Mouse (Mus musculus) gastrocnemius, adult 18-20 months (tissue): ENCODE measurements around the gene Ets1. TPM values are rescaled to one million over a fixed set of nuclear protein-coding genes. Genes with fewer than 3 reads are reported as not detected.

Experiments
- DNase-seq: peaks from one replicate; pipeline ENCODE4 v3.0.0; 2021; ENCODE audit warnings: low spot score
- total RNA-seq, 2 experiments: library from RNA; stranded (reverse); gene quantifications; 2 replicates each; pipeline ENCODE4 v1.2.3; 2021

Gene Ets1
- total RNA-seq, 2 experiments from 2014 or later: 6.8 to 15.2 TPM

- no peak for DNase-seq
Observed at GRCm38 (mm10) chr9:32760649-32761157, 124.7 kb downstream of the Ets1 start.

GRCm38 (mm10) chr9:32761326-32761725 lies 125.3 kb downstream of the Ets1 start:
- no peak for DNase-seq

GRCm38 (mm10) chr9:32764374-32764773 lies 128.4 kb downstream of the Ets1 start:
- DNase-seq: peak; percentile 18

DNA sequence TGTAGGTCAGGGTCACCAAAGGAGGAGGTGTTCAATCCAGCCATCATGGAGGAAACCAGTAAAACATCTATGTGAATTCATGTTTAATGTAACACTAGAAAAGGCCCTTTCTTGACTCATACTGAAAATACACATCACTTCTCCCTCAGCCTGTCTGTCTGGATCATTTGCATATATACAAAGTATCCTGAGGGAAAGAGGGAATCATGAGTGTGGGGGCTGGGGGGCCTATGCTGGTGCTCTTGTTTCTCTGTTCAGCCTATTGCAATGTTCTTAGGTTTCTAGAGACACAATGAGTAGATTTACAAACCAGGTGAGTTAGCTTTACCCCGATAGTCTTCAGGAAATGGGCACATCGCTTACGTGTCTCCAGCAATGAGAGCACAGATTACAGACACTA lies 129.1 kb downstream of the Ets1 start:
- no peak for DNase-seq

DNA sequence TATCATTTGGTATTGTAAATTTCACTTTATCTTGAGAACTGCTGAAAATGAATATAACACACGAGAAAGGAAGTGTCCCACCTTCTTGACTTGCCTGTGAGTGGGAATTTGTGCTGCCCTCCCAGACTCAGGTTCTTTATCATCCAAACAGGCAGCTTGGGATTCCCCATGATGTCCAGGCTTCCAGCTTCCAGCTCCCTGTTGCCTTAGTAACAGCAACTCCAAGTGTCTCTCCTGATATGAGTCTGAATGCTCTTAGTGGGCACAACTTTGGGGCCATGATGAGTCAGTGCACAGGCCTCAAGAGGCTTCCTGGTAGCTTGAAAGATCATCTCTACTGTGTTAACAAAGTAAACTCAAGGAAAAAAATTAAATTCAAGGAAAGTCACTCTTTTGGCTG lies 142.8 kb downstream of the Ets1 start:
- DNase-seq: no peak

DNA sequence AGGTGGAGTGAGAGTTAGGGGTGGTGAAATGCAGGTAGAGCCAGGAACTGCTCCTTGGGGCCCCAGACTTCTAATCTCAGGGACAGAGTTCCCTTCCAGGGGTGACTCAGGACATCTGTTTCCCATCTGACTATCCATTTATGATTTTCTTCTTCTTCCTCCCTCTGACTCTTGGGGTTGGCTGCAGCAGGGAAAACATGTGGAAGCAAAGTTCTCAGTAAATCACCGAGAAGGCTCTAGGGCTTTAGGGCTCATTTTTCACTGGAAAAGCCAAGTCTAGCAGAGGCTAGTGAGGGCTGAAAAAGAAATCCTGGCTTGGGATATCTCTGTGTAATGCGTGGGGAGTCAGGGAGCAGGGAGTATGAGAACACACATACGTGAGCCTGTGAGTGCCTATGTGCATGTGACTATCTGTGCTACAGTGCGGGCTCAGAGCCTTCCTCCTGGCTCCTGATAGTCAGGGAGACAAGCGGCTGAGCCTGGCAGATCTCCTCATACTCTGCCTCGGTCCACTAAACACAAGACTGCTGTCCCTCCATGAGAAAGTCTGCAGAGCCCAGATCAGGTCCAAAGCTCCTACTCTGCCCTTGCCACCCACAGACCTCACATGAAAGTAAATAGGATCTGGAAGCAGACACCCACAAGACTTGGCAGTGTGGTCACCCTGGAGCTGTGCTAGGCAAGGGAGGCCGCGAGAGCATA lies 146.5 kb downstream of the Ets1 start:
- peak; percentile 47 for DNase-seq

- DNase-seq: peak; percentile 51
Observed at GRCm38 (mm10) chr9:32787091-32787490, 151.1 kb downstream of the Ets1 start.

DNA sequence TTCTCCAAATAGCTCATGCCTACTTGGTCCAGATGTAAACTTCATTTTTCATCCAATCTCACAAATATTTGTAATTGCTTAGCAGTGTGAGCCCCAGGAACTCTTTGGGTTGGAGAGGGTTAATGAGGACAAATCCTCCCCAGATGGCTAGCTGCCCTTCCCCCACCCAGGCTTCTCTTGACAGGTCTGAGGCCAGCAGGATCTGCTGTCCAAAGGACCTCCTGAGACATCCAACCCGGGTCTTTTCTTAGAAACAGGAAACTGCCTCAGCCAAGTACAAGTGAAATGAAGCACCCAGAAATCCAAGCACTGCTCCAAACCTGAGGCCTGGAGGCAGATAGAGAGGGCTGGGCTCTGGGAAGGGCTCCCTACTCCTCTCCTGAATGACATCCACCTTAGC lies 151.6 kb downstream of the Ets1 start:
- peak; percentile 87 for DNase-seq

- peak; percentile 88 for DNase-seq
Observed at GRCm38 (mm10) chr9:32789306-32789705, 153.3 kb downstream of the Ets1 start.

- peak; percentile 60 for DNase-seq
Observed at GRCm38 (mm10) chr9:32791699-32792098, 155.7 kb downstream of the Ets1 start.

GRCm38 (mm10) chr9:32798171-32798570 lies 162.2 kb downstream of the Ets1 start:
- no peak for DNase-seq

GRCm38 (mm10) chr9:32806106-32806505 lies 170.1 kb downstream of the Ets1 start:
- no peak for DNase-seq

Other genes with a start within 250 kb of the Ets1 start
- gene Fli1, start 93.4 kb upstream of the Ets1 start, total RNA-seq: 1 to 10 TPM; 5.3 to 7.2 TPM